Mouse (Mus musculus): ENCODE measurements at regions not wholly inside any gene's neighbourhood (a gene's known extent, or its start where the extent isn't known, plus 50 kb on each side); places are given as distances from the start of the nearest gene placed in this dataset.

DNA sequence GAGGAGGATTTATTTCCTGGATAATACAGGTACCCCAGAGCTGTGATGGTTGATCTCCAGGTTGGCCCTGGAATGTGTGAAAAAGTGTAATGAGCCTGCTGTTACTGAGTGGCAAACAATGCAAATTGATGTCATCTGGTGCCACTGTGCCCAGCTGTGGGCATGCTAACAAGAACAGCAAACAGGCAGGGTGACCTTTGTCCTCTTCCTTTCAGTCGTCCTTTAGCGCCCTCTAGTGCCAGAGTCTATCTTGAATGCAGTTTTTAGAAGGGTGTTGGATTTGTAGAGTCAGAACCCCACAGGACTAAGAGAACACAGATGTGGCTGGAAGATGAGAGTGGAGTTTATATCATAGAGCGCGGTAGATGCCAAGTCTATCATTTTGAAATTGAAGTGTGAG is 164.3 kb downstream of the Sdhaf3 start:
- H3K27me3 ChIP-seq: no peaks in the 10 kb centered on the region

DNA sequence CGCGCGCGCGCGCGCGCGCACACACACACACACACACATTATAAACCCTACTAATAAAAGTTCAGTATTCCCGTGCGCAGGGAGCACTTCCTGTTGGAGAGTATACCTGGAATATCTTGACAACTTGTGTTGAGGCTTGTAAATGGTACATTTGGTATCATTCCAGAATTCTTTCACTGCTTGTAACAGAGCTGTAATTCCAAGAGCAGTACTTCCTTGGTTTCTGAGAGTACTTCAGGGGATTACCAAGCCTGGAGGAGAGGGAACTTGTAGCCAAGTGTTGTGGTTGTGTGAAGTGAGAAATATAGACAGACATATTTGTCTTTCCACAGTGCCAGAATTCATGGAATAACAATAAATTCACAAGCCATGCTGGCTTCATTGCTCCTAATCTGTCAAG is 177.2 kb downstream of the Sdhaf3 start:
- Histone ChIP-seq H3K27me3 (no peaks in the 10 kb centered on the region), H3K4me1 (0 out of 2 replicates have a peak, but pooled peaks cover 7% of the 10 kb centered on the region), H3K4me2 (replicated peaks) (no peak overlapping the region), H3K9me3 (no peaks in the 10 kb centered on the region), H3K36me3 (no peaks in the 10 kb centered on the region), H3K27ac (no peak overlapping the region), H3K4me3 (no peak overlapping the region), H3K9ac (no peak overlapping the region)
- ATAC-seq (ENCODE audit: insufficient number of reproducible peaks, insufficient read depth, low FRiP score, low TSS enrichment): no peak
- 94% methylated on average over 11 of the region's 11 CpGs for WGBS

More for the DNA sequence above, 164.3 kb downstream of the Sdhaf3 start:
- Histone ChIP-seq H3K4me3 (no peak overlapping the region), H3K4me1 (no peaks in the 10 kb centered on the region), H3K4me2 (replicated peaks) (no peak overlapping the region), H3K9me3 (no peaks in the 10 kb centered on the region), H3K27ac (no peak overlapping the region), H3K36me3 (no peaks in the 10 kb centered on the region), H3K9ac (no peak overlapping the region)
- ATAC-seq (ENCODE audit: insufficient number of reproducible peaks, insufficient read depth, low FRiP score, low TSS enrichment): no peak
- 24% methylated on average over 4 of the region's 4 CpGs for WGBS

DNA sequence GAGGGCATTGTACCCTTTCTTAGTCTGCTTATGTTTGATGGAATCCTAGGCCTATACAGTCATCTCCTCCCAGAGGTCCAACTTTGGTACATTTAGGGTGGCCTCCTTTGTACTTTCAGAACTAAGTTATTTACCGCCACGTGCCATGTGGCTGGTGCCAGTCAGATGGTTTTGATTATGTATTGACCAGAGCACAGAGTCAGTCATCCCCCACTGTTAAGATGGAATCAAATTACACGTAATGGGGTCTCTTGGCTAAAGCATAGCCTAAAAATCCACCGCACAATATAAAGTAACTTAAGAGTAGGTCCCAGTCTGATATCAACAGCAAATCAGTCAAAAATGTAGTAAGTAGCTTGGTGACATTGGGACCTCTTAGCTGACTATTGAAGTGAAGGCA is 178.3 kb downstream of the Sdhaf3 start:
- Histone ChIP-seq H3K36me3 (no peaks in the 10 kb centered on the region), H3K4me2 (replicated peaks) (no peak overlapping the region), H3K9ac (no peak overlapping the region), H3K4me1 (0 out of 2 replicates have a peak, but pooled peaks cover 7% of the 10 kb centered on the region), H3K27me3 (no peaks in the 10 kb centered on the region), H3K4me3 (no peak overlapping the region), H3K27ac (no peak overlapping the region), H3K9me3 (no peaks in the 10 kb centered on the region)
- no peak for ATAC-seq (ENCODE audit: insufficient number of reproducible peaks, insufficient read depth, low FRiP score, low TSS enrichment)
- 27% methylated on average over 4 of the region's 4 CpGs for WGBS

DNA sequence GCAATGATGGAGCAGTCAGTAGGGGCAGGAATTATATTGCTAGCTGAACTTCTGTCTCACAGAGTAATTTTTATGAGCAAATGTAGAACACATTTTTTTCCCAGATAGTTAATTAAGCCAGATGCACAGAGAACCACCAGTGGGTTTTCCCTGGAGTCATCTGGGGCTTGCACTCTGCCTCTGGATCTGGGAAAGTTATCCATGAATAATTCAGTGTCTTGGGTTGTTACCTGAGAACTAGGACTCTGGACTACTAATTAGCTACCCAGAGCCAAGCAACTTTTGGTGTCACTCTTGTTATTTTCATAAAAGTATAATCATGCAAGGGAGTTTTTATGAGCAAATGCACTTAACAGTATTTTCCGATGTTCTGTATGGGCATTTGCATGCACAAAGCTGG is 179.1 kb downstream of the Sdhaf3 start:
- Histone ChIP-seq H3K27me3 (no peaks in the 10 kb centered on the region), H3K9ac (no peak overlapping the region), H3K4me1 (0 out of 2 replicates have a peak, but pooled peaks cover 7% of the 10 kb centered on the region), H3K9me3 (no peaks in the 10 kb centered on the region), H3K4me3 (no peak overlapping the region), H3K27ac (no peak overlapping the region), H3K4me2 (replicated peaks) (no peak overlapping the region), H3K36me3 (no peaks in the 10 kb centered on the region)
- ATAC-seq (ENCODE audit: insufficient number of reproducible peaks, insufficient read depth, low FRiP score, low TSS enrichment): no peak
- WGBS: 86% methylated on average over 1 of the region's 1 CpGs

DNA sequence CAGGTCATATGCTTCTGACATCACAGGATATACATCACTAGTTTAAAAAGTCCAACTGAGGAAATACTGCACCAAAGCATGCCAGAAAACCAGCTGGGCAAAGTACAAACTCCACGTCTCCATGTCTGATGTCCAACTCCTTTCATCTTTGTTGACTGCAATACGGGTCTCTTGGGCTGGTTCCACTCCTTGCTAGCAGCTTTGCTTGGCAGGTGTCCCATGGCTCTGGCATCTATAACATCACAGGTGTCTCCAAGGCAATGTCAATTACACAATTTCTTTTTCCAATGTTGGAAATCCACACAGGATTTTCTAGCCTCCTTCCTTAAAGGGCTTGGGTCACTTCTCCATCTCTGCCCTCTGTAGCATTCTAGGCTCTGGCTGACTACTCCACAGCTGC is 225.9 kb downstream of the Sdhaf3 start:
- ATAC-seq (ENCODE audit: insufficient number of reproducible peaks, insufficient read depth, low FRiP score, low TSS enrichment): no peak
- Histone ChIP-seq H3K4me1 (no peaks in the 10 kb centered on the region), H3K9me3 (0 out of 2 replicates have a peak, but pooled peaks cover under 1% of the 10 kb centered on the region), H3K4me2 (replicated peaks) (no peak overlapping the region), H3K9ac (no peak overlapping the region), H3K36me3 (no peaks in the 10 kb centered on the region), H3K4me3 (no peak overlapping the region), H3K27ac (no peak overlapping the region), H3K27me3 (no peaks in the 10 kb centered on the region)
- WGBS: 85% methylated on average over 2 of the region's 2 CpGs

DNA sequence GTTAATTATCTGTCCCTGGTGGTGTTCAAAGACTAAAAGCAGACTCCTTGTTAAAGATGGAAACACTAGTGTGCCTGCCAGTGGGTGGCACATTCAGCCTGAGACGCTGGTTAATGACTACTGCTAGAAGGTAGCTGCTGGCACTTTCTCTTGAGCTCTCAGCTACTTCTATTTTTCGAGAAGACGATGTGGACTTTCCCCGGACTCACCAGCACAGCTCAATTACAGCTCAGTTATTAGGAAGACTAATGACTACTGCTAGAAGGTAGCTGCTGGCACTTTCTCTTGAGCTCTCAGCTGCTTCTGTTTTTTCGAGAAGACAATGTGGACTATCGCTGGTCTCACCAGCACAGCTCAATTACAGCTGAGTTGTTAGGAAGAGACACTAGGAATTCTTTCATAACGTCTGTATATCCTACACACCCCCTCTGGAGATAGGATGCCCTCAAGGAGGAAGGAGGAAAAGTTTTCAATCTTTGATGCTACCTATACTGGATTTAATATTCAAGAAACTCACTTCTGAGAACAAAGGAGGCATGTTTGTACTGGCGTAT is 243.3 kb downstream of the Sdhaf3 start:
- no peak overlapping the region for H3K4me3 ChIP-seq
- no peaks in the 10 kb centered on the region for H3K36me3 ChIP-seq
- H3K9me3 ChIP-seq: no peaks in the 10 kb centered on the region
- H3K27ac ChIP-seq: no peak overlapping the region
- H3K4me1 ChIP-seq: no peaks in the 10 kb centered on the region
- H3K4me2 ChIP-seq (replicated peaks): no peak overlapping the region
- no peak for ATAC-seq (ENCODE audit: insufficient number of reproducible peaks, insufficient read depth, low FRiP score, low TSS enrichment)
- H3K9ac ChIP-seq: no peak overlapping the region
- WGBS: 68% methylated on average over 8 of the region's 8 CpGs
- no peaks in the 10 kb centered on the region for H3K27me3 ChIP-seq

DNA sequence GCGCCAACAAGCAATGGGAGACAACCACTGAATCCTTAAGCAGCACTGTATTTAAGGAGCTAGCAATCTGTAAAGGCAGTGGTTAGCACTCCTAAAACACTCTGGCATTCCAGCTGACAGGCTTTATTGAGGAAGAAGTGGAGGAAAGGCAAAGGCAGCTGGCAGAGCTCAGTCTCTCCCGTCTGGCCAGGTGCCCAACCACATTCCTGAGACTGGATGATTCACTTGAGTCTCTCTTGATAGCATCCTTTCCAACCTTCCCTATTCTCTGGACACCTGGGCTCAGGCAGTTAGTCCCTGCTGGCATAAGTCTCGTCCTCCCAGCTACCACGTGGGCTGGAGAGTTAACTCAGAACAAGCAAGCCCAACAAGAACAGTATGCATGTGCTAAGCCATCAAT is 260.1 kb downstream of the Sdhaf3 start:
- H3K9me3 ChIP-seq: no peaks in the 10 kb centered on the region
- no peak overlapping the region for H3K4me2 ChIP-seq (replicated peaks)
- no peaks in the 10 kb centered on the region for H3K27me3 ChIP-seq
- no peak for ATAC-seq (ENCODE audit: insufficient number of reproducible peaks, insufficient read depth, low FRiP score, low TSS enrichment)
- H3K4me3 ChIP-seq: no peak overlapping the region
- H3K4me1 ChIP-seq: no peaks in the 10 kb centered on the region
- H3K9ac ChIP-seq: no peak overlapping the region
- no peaks in the 10 kb centered on the region for H3K36me3 ChIP-seq
- H3K27ac ChIP-seq: no peak overlapping the region
- WGBS: 67% methylated on average over 4 of the region's 4 CpGs

DNA sequence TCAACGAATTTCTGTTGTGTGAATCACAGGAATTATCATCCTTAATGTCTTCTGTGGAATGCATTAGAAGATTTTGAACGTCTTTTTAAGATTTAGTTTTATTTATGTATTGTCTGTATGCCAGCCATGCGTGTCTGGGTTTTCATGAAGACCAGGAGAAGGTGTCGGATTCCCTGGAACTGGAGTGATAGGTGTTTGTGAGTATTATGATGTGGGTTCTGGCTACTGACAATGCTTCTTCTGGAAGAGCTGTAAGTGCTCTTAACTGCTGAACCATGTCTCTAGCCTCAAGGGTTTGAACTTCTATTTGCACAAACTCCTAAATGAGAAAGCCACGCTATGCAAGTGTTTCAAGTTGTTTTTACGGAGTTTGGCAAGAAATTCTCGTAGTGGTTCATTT is 296.5 kb downstream of the Sdhaf3 start:
- Histone ChIP-seq H3K9me3 (no peaks in the 10 kb centered on the region), H3K4me3 (no peak overlapping the region), H3K27me3 (no peaks in the 10 kb centered on the region), H3K9ac (no peak overlapping the region), H3K4me2 (replicated peaks) (no peak overlapping the region), H3K4me1 (no peaks in the 10 kb centered on the region), H3K27ac (no peak overlapping the region), H3K36me3 (no peaks in the 10 kb centered on the region)
- WGBS: 69% methylated on average over 7 of the region's 7 CpGs
- ATAC-seq (ENCODE audit: insufficient number of reproducible peaks, insufficient read depth, low FRiP score, low TSS enrichment): no peak

DNA sequence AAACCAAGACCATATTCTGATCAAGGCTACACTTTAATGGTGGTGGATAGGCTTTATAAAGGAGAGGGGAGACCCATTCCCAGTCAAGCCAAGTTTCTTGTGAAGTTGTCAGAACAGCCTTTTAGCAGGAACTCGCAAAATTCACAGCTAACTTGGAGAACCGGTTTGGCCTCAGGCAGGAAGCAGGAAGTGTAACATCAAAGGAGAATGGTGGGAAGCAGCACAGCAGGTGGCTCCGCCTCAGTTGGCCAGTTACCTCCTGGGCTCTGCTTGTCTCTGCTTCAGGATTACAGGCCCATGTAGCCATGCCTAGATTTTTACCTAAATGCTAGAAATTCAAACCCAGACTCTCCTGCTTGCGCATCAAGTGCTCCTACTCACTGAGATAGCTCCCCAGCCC is 277.2 kb upstream of the Tac1 start:
- 41% methylated on average over 4 of the region's 4 CpGs for WGBS
- no peak overlapping the region for H3K4me2 ChIP-seq (replicated peaks)
- H3K27me3 ChIP-seq: no peaks in the 10 kb centered on the region
- no peak overlapping the region for H3K4me3 ChIP-seq
- no peak for ATAC-seq (ENCODE audit: insufficient number of reproducible peaks, insufficient read depth, low FRiP score, low TSS enrichment)
- no peaks in the 10 kb centered on the region for H3K4me1 ChIP-seq
- no peaks in the 10 kb centered on the region for H3K36me3 ChIP-seq
- no peaks in the 10 kb centered on the region for H3K9me3 ChIP-seq
- H3K27ac ChIP-seq: no peak overlapping the region
- no peak overlapping the region for H3K9ac ChIP-seq

DNA sequence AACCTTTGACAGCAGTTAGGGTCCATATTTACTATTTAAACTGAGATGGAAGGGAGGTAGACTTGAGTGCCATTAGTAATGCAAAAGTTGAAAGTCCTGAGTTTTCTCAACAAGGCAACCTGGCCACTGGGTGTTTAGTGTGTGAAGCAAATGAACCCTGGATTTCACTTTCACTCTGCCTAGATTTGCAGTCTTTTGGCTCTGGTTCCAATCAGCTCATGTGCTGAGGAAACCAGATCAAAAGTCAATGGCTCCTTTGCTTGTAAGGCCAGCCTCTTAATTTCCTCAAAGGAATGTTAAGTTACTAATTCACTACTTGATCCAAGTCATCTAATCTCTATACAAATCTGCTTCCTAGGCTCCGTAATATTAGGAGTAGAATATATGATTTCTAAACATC is 247.7 kb upstream of the Tac1 start:
- H3K9me3 ChIP-seq: no peaks in the 10 kb centered on the region
- H3K4me3 ChIP-seq: no peak overlapping the region
- no peaks in the 10 kb centered on the region for H3K27me3 ChIP-seq
- H3K36me3 ChIP-seq: no peaks in the 10 kb centered on the region
- H3K4me2 ChIP-seq (replicated peaks): no peak overlapping the region
- WGBS: 50% methylated on average over 1 of the region's 1 CpGs
- H3K9ac ChIP-seq: no peak overlapping the region
- no peaks in the 10 kb centered on the region for H3K4me1 ChIP-seq
- ATAC-seq (ENCODE audit: insufficient number of reproducible peaks, insufficient read depth, low FRiP score, low TSS enrichment): no peak
- H3K27ac ChIP-seq: no peak overlapping the region

DNA sequence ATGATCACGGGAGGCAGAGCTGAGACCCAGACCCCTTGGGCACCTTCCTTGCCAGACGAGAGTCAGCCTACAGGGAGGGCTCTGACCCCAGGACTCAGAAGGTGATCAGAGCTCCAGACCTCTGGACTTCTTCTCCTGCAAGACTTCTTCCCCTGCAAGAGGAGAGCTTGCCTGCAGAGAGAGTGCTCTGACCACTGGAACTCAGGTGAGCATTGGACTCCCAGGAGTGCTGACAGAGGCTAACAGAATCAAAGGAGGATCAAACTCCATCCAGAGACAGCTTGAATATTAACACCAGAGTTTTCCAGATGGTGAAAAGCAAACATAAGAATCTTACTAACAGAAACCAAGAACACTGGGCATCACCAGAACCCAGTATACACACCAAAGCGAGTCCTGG is 241.2 kb upstream of the Tac1 start:
- 91% methylated on average over 3 of the region's 3 CpGs for WGBS
- Histone ChIP-seq H3K27ac (no peak overlapping the region), H3K27me3 (no peaks in the 10 kb centered on the region), H3K4me2 (replicated peaks) (no peak overlapping the region), H3K4me1 (no peaks in the 10 kb centered on the region), H3K9ac (no peak overlapping the region), H3K4me3 (no peak overlapping the region), H3K9me3 (no peaks in the 10 kb centered on the region), H3K36me3 (no peaks in the 10 kb centered on the region)
- no peak for ATAC-seq (ENCODE audit: insufficient number of reproducible peaks, insufficient read depth, low FRiP score, low TSS enrichment)

DNA sequence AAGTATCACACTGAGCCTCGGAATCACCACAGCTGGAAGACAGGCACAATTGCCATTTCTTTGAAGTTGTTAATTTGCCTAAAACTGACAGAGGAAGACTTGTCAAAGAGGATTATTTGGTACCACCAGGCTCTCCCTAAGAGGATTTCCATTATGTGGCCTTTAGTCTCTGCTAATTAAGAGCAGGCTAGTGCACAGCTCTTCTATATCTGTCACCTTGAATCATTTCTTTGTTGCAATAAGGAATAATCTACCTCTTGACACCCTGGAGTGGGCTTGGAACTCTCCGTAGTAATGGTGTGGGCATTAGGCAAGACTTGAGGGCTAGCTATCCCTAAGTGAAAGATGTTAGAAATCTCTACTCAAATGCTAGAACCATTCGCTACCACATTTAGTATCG is 227.7 kb upstream of the Tac1 start:
- Histone ChIP-seq H3K27me3 (no peaks in the 10 kb centered on the region), H3K4me1 (no peaks in the 10 kb centered on the region), H3K9me3 (no peaks in the 10 kb centered on the region), H3K36me3 (no peaks in the 10 kb centered on the region), H3K4me3 (no peak overlapping the region), H3K27ac (no peak overlapping the region), H3K9ac (no peak overlapping the region), H3K4me2 (replicated peaks) (no peak overlapping the region)
- no peak for ATAC-seq (ENCODE audit: insufficient number of reproducible peaks, insufficient read depth, low FRiP score, low TSS enrichment)
- 43% methylated on average over 4 of the region's 4 CpGs for WGBS

DNA sequence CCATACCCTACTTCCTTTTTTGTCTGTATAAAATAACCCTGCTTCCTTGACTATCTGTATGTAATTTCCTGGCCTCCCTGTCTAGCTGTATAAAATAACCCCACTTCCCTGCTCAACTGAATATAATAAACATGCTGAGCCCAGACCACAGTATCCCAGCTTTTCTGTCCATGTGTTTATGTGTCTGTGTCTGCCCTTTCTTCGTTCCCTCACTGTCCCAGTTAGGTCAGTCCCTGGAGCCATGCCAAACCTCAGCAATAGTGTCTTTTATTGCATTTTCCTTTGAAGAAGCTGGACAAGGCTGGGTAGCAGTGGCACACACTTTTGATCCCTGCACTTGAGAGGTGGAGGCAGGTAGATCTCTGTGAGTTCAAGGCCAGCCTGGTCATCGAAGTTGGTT is 198.0 kb upstream of the Tac1 start:
- Histone ChIP-seq H3K9me3 (no peaks in the 10 kb centered on the region), H3K4me3 (no peak overlapping the region), H3K4me1 (no peaks in the 10 kb centered on the region), H3K4me2 (replicated peaks) (no peak overlapping the region), H3K36me3 (no peaks in the 10 kb centered on the region), H3K27ac (no peak overlapping the region), H3K9ac (no peak overlapping the region), H3K27me3 (no peaks in the 10 kb centered on the region)
- no peak for ATAC-seq (ENCODE audit: insufficient number of reproducible peaks, insufficient read depth, low FRiP score, low TSS enrichment)
- 60% methylated on average over 2 of the region's 2 CpGs for WGBS

All from embryonic facial prominence, embryonic 12.5 days (tissue).